Mouse (Mus musculus): ENCODE measurements at regions not wholly inside any gene's neighbourhood (a gene's known extent, or its start where the extent isn't known, plus 50 kb on each side); places are given as distances from the start of the nearest gene placed in this dataset.

- peak; percentile 57 for ATAC-seq (ENCODE audit: low TSS enrichment)
Observed at GRCm38 (mm10) chrX:41161544-41161943, 239.1 kb upstream of the Gria3 start.
